12 mouse cellular contexts compared by ENCODE assay signal in genomic region chr4:84457512-84458217, GRCm38 (mm10).
DNase-seq lines count a peak whose midpoint lies in the region; ATAC-seq lines count a peak whose summit lies in the region.
"Had no signal": no experiment of that assay in that cellular context is flagged by ENCODE, and none has a peak within 500 bp of the region (broad histone marks: within the 10 kb centered on the region; RNA-seq: fewer than 3 reads in every experiment).

No protein-coding gene starts in this region.

- no peaks in the 10 kb centered on the region for H3K27me3 ChIP-seq in neural tube, embryonic 11.5 days (ENCODE audit: control insufficient read depth, insufficient read depth, low read length)
- no peaks in the 10 kb centered on the region for H3K27me3 ChIP-seq in liver, embryonic 12.5 days (replicated peaks)
- H3K27me3 ChIP-seq: liver, embryonic 13.5 days; midbrain, embryonic 13.5 days had no signal

- no peak overlapping the region for H3K4me3 ChIP-seq in neural tube, embryonic 11.5 days (ENCODE audit: low read depth, low read length)
- H3K4me3 ChIP-seq in liver, embryonic 12.5 days, result no peak overlapping the region
- H3K4me3 ChIP-seq: liver, embryonic 13.5 days; midbrain, embryonic 13.5 days had no signal

- intact Hi-C loops in gastrocnemius, postnatal 14 days (cut with DNase I; ENCODE audit: low total_unique reads), result no loop called here

- peak; percentile 7 for DNase-seq in gastrocnemius, postnatal 25 days
- no peak for DNase-seq in gastrocnemius, postnatal 14 days
- DNase-seq in lung, postnatal 10 days, result peak; percentile 12
- no peak for DNase-seq in lung, postnatal 36 days
- DNase-seq in fibroblast of lung, adult 2 months (ENCODE audit: low read depth), result peak; percentile 93
- DNase-seq in neural tube, embryonic 11.5 days (ENCODE audit: low spot score), result peak; percentile 13
- DNase-seq in cerebellum, adult 11-12 months, result no peak
- DNase-seq: adrenal gland, adult 2 months; kidney, adult 11 months; liver, embryonic 13.5 days had no signal

- H3K4me2 ChIP-seq in neural tube, embryonic 11.5 days (ENCODE audit: low read depth), result no peak overlapping the region
- no peak overlapping the region for H3K4me2 ChIP-seq in liver, embryonic 12.5 days
- H3K4me2 ChIP-seq: liver, embryonic 13.5 days; midbrain, embryonic 13.5 days had no signal

- H3K9ac ChIP-seq in neural tube, embryonic 11.5 days (ENCODE audit: low read length), result no peak overlapping the region
- no peak overlapping the region for H3K9ac ChIP-seq in liver, embryonic 12.5 days
- H3K9ac ChIP-seq: liver, embryonic 13.5 days; midbrain, embryonic 13.5 days had no signal

- no peak overlapping the region for H3K27ac ChIP-seq in neural tube, embryonic 11.5 days (ENCODE audit: low read depth, low read length)
- H3K27ac ChIP-seq in liver, embryonic 12.5 days, result no peak overlapping the region
- H3K27ac ChIP-seq: liver, embryonic 13.5 days; midbrain, embryonic 13.5 days had no signal

- peaks cover 9% of the 10 kb centered on the region for H3K4me1 ChIP-seq in neural tube, embryonic 11.5 days (ENCODE audit: control insufficient read depth, insufficient read depth, low read length)
- no peaks in the 10 kb centered on the region for H3K4me1 ChIP-seq in liver, embryonic 12.5 days
- H3K4me1 ChIP-seq: liver, embryonic 13.5 days had no signal

- 62% methylated on average over 10 of the region's 10 CpGs for WGBS in neural tube, embryonic 11.5 days
- 68% methylated on average over 8 of the region's 10 CpGs for WGBS in liver, embryonic 12.5 days (ENCODE audit: insufficient replicate concordance)

- H3K36me3 ChIP-seq in neural tube, embryonic 11.5 days (ENCODE audit: control insufficient read depth, insufficient read depth, low read length), result no peaks in the 10 kb centered on the region
- H3K36me3 ChIP-seq in liver, embryonic 12.5 days, result no peaks in the 10 kb centered on the region
- H3K36me3 ChIP-seq: liver, embryonic 13.5 days; midbrain, embryonic 13.5 days had no signal

- ATAC-seq in neural tube, embryonic 11.5 days (ENCODE audit: insufficient read depth, low FRiP score, low TSS enrichment), result no peak
- ATAC-seq in liver, embryonic 12.5 days, result no peak
- ATAC-seq: midbrain, embryonic 13.5 days had no signal

- no peaks in the 10 kb centered on the region for H3K9me3 ChIP-seq in neural tube, embryonic 11.5 days (ENCODE audit: control insufficient read depth, low read length)
- H3K9me3 ChIP-seq in liver, embryonic 12.5 days (replicated peaks), result no peaks in the 10 kb centered on the region
- H3K9me3 ChIP-seq: liver, embryonic 13.5 days; midbrain, embryonic 13.5 days had no signal

Comparison
In these comparisons a context has a peak if more than half of its experiments do, and no peak if none do; other contexts are left out.
1. DNase-seq: peak in gastrocnemius, postnatal 25 days (single experiment), lung, postnatal 10 days (single experiment), fibroblast of lung, adult 2 months (single experiment) and neural tube, embryonic 11.5 days (single experiment); none in gastrocnemius, postnatal 14 days (single experiment), lung, postnatal 36 days (single experiment) and cerebellum, adult 11-12 months (single experiment).